Mouse (Mus musculus): ENCODE results near the gene Pik3c2g.

Gene Pik3c2g

GRCm38 (mm10) chr6:139735708-139736626, 148.9 kb downstream of the Pik3c2g start:
- DNase-seq (ENCODE audit: low spot score): no peak

GRCm38 (mm10) chr6:139738350-139738749, 151.3 kb downstream of the Pik3c2g start:
- DNase-seq (ENCODE audit: low spot score): no peak

GRCm38 (mm10) chr6:139742693-139743432, 155.8 kb downstream of the Pik3c2g start:
- no peak for DNase-seq (ENCODE audit: low spot score)

GRCm38 (mm10) chr6:139746758-139747479, 159.9 kb downstream of the Pik3c2g start:
- no peak for DNase-seq (ENCODE audit: low spot score)

- DNase-seq (ENCODE audit: low spot score): no peak
Observed at GRCm38 (mm10) chr6:139748091-139748771, 161.2 kb downstream of the Pik3c2g start.

GRCm38 (mm10) chr6:139750599-139750998, 163.6 kb downstream of the Pik3c2g start:
- DNase-seq (ENCODE audit: low spot score): no peak

GRCm38 (mm10) chr6:139751022-139751421, 164.0 kb downstream of the Pik3c2g start:
- no peak for DNase-seq (ENCODE audit: low spot score)

GRCm38 (mm10) chr6:139757876-139758275, 170.9 kb downstream of the Pik3c2g start:
- no peak for DNase-seq (ENCODE audit: low spot score)

GRCm38 (mm10) chr6:139760978-139761377, 174.0 kb downstream of the Pik3c2g start:
- DNase-seq (ENCODE audit: low spot score): no peak

GRCm38 (mm10) chr6:139764398-139764797, 177.4 kb downstream of the Pik3c2g start:
- DNase-seq (ENCODE audit: low spot score): no peak

GRCm38 (mm10) chr6:139769744-139770473, 182.9 kb downstream of the Pik3c2g start:
- no peak for DNase-seq (ENCODE audit: low spot score)

GRCm38 (mm10) chr6:139770535-139770934, 183.5 kb downstream of the Pik3c2g start:
- no peak for DNase-seq (ENCODE audit: low spot score)

- DNase-seq (ENCODE audit: low spot score): no peak
Observed at GRCm38 (mm10) chr6:139777576-139778282, 190.7 kb downstream of the Pik3c2g start.

GRCm38 (mm10) chr6:139780028-139780427, 193.0 kb downstream of the Pik3c2g start:
- DNase-seq (ENCODE audit: low spot score): no peak

- DNase-seq (ENCODE audit: low spot score): no peak
Observed at GRCm38 (mm10) chr6:139789479-139789878, 202.5 kb downstream of the Pik3c2g start.

GRCm38 (mm10) chr6:139799541-139800226, 212.7 kb downstream of the Pik3c2g start:
- DNase-seq (ENCODE audit: low spot score): no peak

- no peak for DNase-seq (ENCODE audit: low spot score)
Observed at GRCm38 (mm10) chr6:139821916-139822315, 234.9 kb downstream of the Pik3c2g start.

- DNase-seq (ENCODE audit: low spot score): no peak
Observed at GRCm38 (mm10) chr6:139838239-139838638, 251.2 kb downstream of the Pik3c2g start.

GRCm38 (mm10) chr6:139838713-139839112, 251.7 kb downstream of the Pik3c2g start:
- no peak for DNase-seq (ENCODE audit: low spot score)

- no peak for DNase-seq (ENCODE audit: low spot score)
Observed at GRCm38 (mm10) chr6:139839907-139840306, 252.9 kb downstream of the Pik3c2g start.
